8 mouse cellular contexts compared by ENCODE assay signal in genomic region chr17:83889691-83890372, GRCm38 (mm10). TPM values are rescaled to one million over a fixed set of nuclear protein-coding genes. Genes with fewer than 3 reads are reported as not detected.
DNase-seq lines count a peak whose midpoint lies in the region; ATAC-seq and TF ChIP-seq lines count a peak whose summit lies in the region.

No protein-coding gene starts in this region.

- H3K27me3 ChIP-seq in lung, embryonic 15.5 days = no peaks in the 10 kb centered on the region
- no peaks in the 10 kb centered on the region for H3K27me3 ChIP-seq in small intestine, adult 2 months (ENCODE audit: control insufficient read depth, insufficient read depth, low read length)

- no peak overlapping the region for H3K9ac ChIP-seq in lung, embryonic 15.5 days

- H3K4me1 ChIP-seq in lung, embryonic 15.5 days = peaks cover 30% of the 10 kb centered on the region
- peaks cover 2% of the 10 kb centered on the region; the same call in 1 of the 2 replicates for H3K4me1 ChIP-seq in small intestine, adult 2 months (ENCODE audit: control insufficient read depth, insufficient read depth, insufficient read length, low read length)

- peak overlapping the region; percentile 84 for H3K27ac ChIP-seq in lung, embryonic 15.5 days
- H3K27ac ChIP-seq in small intestine, adult 2 months (ENCODE audit: insufficient read depth, low read depth, low read length) = peak overlapping the region; percentile 47

- no peak for TF ChIP-seq CTCF in brain, embryonic 14.5 days (IDR thresholded peaks at IDR 0.05; ENCODE audit: borderline replicate concordance, extremely low read depth, insufficient read depth, insufficient read length)
- no peak for TF ChIP-seq CTCF in small intestine, adult 2 months (IDR thresholded peaks at IDR 0.05; ENCODE audit: extremely low read depth, insufficient read length, insufficient replicate concordance, low read depth, low read length)

- peak; percentile 48 for DNase-seq in gastrocnemius, adult 18-20 months (ENCODE audit: low spot score)
- no peak for DNase-seq in gastrocnemius, postnatal 4 days (ENCODE audit: low spot score in 2 of 2)
- peak; percentile 86 for DNase-seq in brain, embryonic 14.5 days (ENCODE audit: low read depth)
- DNase-seq in frontal cortex, postnatal 10 days (ENCODE audit: low spot score in 2 of 2) = peak; percentile 51 to 59
- peak; percentile 61 for DNase-seq in layer of hippocampus, adult 11-12 months (ENCODE audit: low spot score)

- WGBS in lung, embryonic 15.5 days = 32% methylated on average over 13 of the region's 13 CpGs
- WGBS in small intestine, adult 2 months = 74% methylated on average over 13 of the region's 13 CpGs

- H3K4me3 ChIP-seq in lung, embryonic 15.5 days = no peak overlapping the region
- no peak overlapping the region for H3K4me3 ChIP-seq in small intestine, adult 2 months (ENCODE audit: low read depth, low read length)

- peak; percentile 90 for ATAC-seq in lung, embryonic 15.5 days (ENCODE audit: borderline replicate concordance, extremely low read depth, low FRiP score, low TSS enrichment)
- no peak for ATAC-seq in activated CD4-positive, CD25-positive, alpha-beta regulatory T cell, adult 4 months

- no peaks in the 10 kb centered on the region for H3K9me3 ChIP-seq in lung, embryonic 15.5 days

- no peaks in the 10 kb centered on the region for H3K36me3 ChIP-seq in lung, embryonic 15.5 days
- no peaks in the 10 kb centered on the region for H3K36me3 ChIP-seq in small intestine, adult 2 months (ENCODE audit: control insufficient read depth, insufficient read depth, low read length)

- no peak overlapping the region for H3K4me2 ChIP-seq in lung, embryonic 15.5 days

- TF ChIP-seq POLR2A in brain, embryonic 14.5 days (IDR thresholded peaks at IDR 0.05; ENCODE audit: borderline replicate concordance, extremely low read depth, insufficient read depth, insufficient read length, poor library complexity, severe bottlenecking) = no peak
- no peak for TF ChIP-seq POLR2A in small intestine, adult 2 months (IDR thresholded peaks at IDR 0.05; ENCODE audit: low read depth, low read length)

RNA-seq across cellular contexts. Expression of gene Haao, which starts 42.1 kb away (rescaled TPM):
- under 1 TPM in 1 of 2 experiments, not detected in 1; 0.38 TPM for total RNA-seq in gastrocnemius, adult 18-20 months (2021)
- under 1 TPM in 1 of 2 experiments, not detected in 1; 0.54 TPM for total RNA-seq in gastrocnemius, postnatal 4 days (2021)
- polyA plus RNA-seq in brain, embryonic 14.5 days (2012; rRNA removed) = 0.08 and 0.10 TPM in 2 replicates
- polyA plus RNA-seq in lung, embryonic 15.5 days (2015; fragmentation: Nextera tagmentation; extraction: Ambion mirVana) = 0.69 and 0.89 TPM in 2 replicates
- polyA plus RNA-seq in small intestine, adult 2 months (2012; rRNA removed) = 2.7 and 5.8 TPM in 2 replicates
- 1 to 10 TPM; 1.3 to 3.2 TPM for polyA plus RNA-seq in activated CD4-positive, CD25-positive, alpha-beta regulatory T cell, adult 4 months (2017; shearing (Covaris generic))

Comparison
In these comparisons a context has a peak if more than half of its experiments do, and no peak if none do; other contexts are left out.
1. DNase-seq: peak in gastrocnemius, adult 18-20 months (single experiment), brain, embryonic 14.5 days (single experiment), frontal cortex, postnatal 10 days (2 of 2) and layer of hippocampus, adult 11-12 months (single experiment); none in gastrocnemius, postnatal 4 days (0 of 2).